Mouse (Mus musculus) heart, adult 9 months (tissue): ENCODE data around the gene Ptn.

Experiments
- DNase-seq, 2 experiments: peaks; one replicate each; pipeline ENCODE4 v3.0.0; 2022; ENCODE audit warnings: low spot score in 2 of 2

The Ptn gene

GRCm38 (mm10) chr6:36815992-36816391 is 6.0 kb upstream of the Ptn start:
- DNase-seq: no peak

GRCm38 (mm10) chr6:36812666-36813515 is 2.9 kb upstream of the Ptn start:
- no peak for DNase-seq

GRCm38 (mm10) chr6:36810448-36810847 is 428 bp upstream of the Ptn start:
- DNase-seq: no peak

- no peak for DNase-seq
These were observed 701 bp downstream of the Ptn start for GRCm38 (mm10) chr6:36809311-36809726.

GRCm38 (mm10) chr6:36808306-36809058 is 1.5 kb downstream of the Ptn start:
- DNase-seq: no peak

- DNase-seq: no peak
These were observed 3.1 kb downstream of the Ptn start for GRCm38 (mm10) chr6:36806906-36807305.

- DNase-seq: no peak
These were observed 9.6 kb downstream of the Ptn start for GRCm38 (mm10) chr6:36800309-36800946.

- DNase-seq: no peak
These were observed 12.9 kb downstream of the Ptn start for GRCm38 (mm10) chr6:36797066-36797655.

- DNase-seq: no peak
These were observed 15.5 kb downstream of the Ptn start for GRCm38 (mm10) chr6:36794535-36794934.

- DNase-seq: no peak
These were observed 16.2 kb downstream of the Ptn start for GRCm38 (mm10) chr6:36793775-36794174.

GRCm38 (mm10) chr6:36789261-36789660 is 20.8 kb downstream of the Ptn start:
- DNase-seq: no peak

- no peak for DNase-seq
These were observed 21.3 kb downstream of the Ptn start for GRCm38 (mm10) chr6:36788576-36789191.

- no peak for DNase-seq
These were observed 25.3 kb downstream of the Ptn start for GRCm38 (mm10) chr6:36784682-36785208.

GRCm38 (mm10) chr6:36782481-36782880 is 27.5 kb downstream of the Ptn start:
- no peak for DNase-seq

GRCm38 (mm10) chr6:36777567-36778337 is 32.3 kb downstream of the Ptn start:
- no peak for DNase-seq

GRCm38 (mm10) chr6:36777039-36777438 is 33.0 kb downstream of the Ptn start:
- no peak for DNase-seq

- no peak for DNase-seq
These were observed 34.2 kb downstream of the Ptn start for GRCm38 (mm10) chr6:36775647-36776360.

- DNase-seq: no peak
These were observed 37.5 kb downstream of the Ptn start for GRCm38 (mm10) chr6:36772541-36772940.

- no peak for DNase-seq
These were observed 41.0 kb downstream of the Ptn start for GRCm38 (mm10) chr6:36769012-36769411.

- DNase-seq: no peak
These were observed 43.1 kb downstream of the Ptn start for GRCm38 (mm10) chr6:36766941-36767340.
